Mouse (Mus musculus): ENCODE results near the gene F8. TPM values are rescaled to one million over a fixed set of nuclear protein-coding genes. Genes with fewer than 3 reads are reported as not detected.
"Not testable (repeated sequence)": the region's sequence is repeated elsewhere in the genome, so short reads cannot be mapped to it uniquely, and the experiment has no call there.

Gene F8
- polyA plus RNA-seq, 1 experiment = 0.01 TPM

GRCm38 (mm10) chrX:75372666-75373425 lies 9.6 kb downstream of the F8 start:
- Histone ChIP-seq H3K27me3 (ENCODE audit: control insufficient read depth) (no peaks in the 10 kb centered on the region), H3K4me3 (replicated peaks) (no peak overlapping the region), H3K36me3 (ENCODE audit: control insufficient read depth) (no peaks in the 10 kb centered on the region), H3K4me1 (ENCODE audit: control insufficient read depth) (no peaks in the 10 kb centered on the region), H3K9me3 (ENCODE audit: control insufficient read depth, low read length) (no peaks in the 10 kb centered on the region)
- TF ChIP-seq TAL1 (IDR thresholded peaks at IDR 0.05; ENCODE audit: low read length) = no peak
- no peak for TF ChIP-seq GATA1 (IDR thresholded peaks at IDR 0.05; ENCODE audit: low read length)

GRCm38 (mm10) chrX:75370197-75370596 lies 12.2 kb downstream of the F8 start:
- Histone ChIP-seq H3K4me3 (replicated peaks) (no peak overlapping the region), H3K9me3 (ENCODE audit: control insufficient read depth, low read length) (no peaks in the 10 kb centered on the region), H3K4me1 (ENCODE audit: control insufficient read depth) (no peaks in the 10 kb centered on the region), H3K36me3 (ENCODE audit: control insufficient read depth) (no peaks in the 10 kb centered on the region), H3K27me3 (ENCODE audit: control insufficient read depth) (no peaks in the 10 kb centered on the region)
- no peak for TF ChIP-seq TAL1 (IDR thresholded peaks at IDR 0.05; ENCODE audit: low read length)
- TF ChIP-seq GATA1 (IDR thresholded peaks at IDR 0.05; ENCODE audit: low read length) = no peak

GRCm38 (mm10) chrX:75323556-75323955 lies 58.9 kb downstream of the F8 start:
- no peaks in the 10 kb centered on the region for H3K9me3 ChIP-seq (ENCODE audit: control insufficient read depth, low read length)
- TF ChIP-seq GATA1 (IDR thresholded peaks at IDR 0.05; ENCODE audit: low read length) = no peak
- no peak overlapping the region for H3K4me3 ChIP-seq (replicated peaks)
- H3K27me3 ChIP-seq (ENCODE audit: control insufficient read depth) = no peaks in the 10 kb centered on the region
- no peaks in the 10 kb centered on the region for H3K4me1 ChIP-seq (ENCODE audit: control insufficient read depth)
- no peaks in the 10 kb centered on the region for H3K36me3 ChIP-seq (ENCODE audit: control insufficient read depth)

- H3K27me3 ChIP-seq (ENCODE audit: control insufficient read depth) = no peaks in the 10 kb centered on the region
- TF ChIP-seq TAL1 (IDR thresholded peaks at IDR 0.05; ENCODE audit: low read length) (no peak), GATA1 (IDR thresholded peaks at IDR 0.05; ENCODE audit: low read length) (no peak)
- H3K36me3 ChIP-seq (ENCODE audit: control insufficient read depth) = no peaks in the 10 kb centered on the region
- H3K9me3 ChIP-seq (ENCODE audit: control insufficient read depth, low read length) = no peaks in the 10 kb centered on the region
- H3K4me3 ChIP-seq (replicated peaks) = no peak overlapping the region
- H3K4me1 ChIP-seq (ENCODE audit: control insufficient read depth) = no peaks in the 10 kb centered on the region
Observed at GRCm38 (mm10) chrX:75271676-75272075, 110.7 kb downstream of the F8 start.

- H3K4me1 ChIP-seq (ENCODE audit: control insufficient read depth); H3K4me3 ChIP-seq (replicated peaks); H3K36me3 ChIP-seq (ENCODE audit: control insufficient read depth); H3K9me3 ChIP-seq (ENCODE audit: control insufficient read depth, low read length); H3K27me3 ChIP-seq (ENCODE audit: control insufficient read depth): not testable (repeated sequence)
Observed at GRCm38 (mm10) chrX:75233603-75234376, 148.6 kb downstream of the F8 start.

GRCm38 (mm10) chrX:75231456-75231855 lies 151.0 kb downstream of the F8 start:
- no peaks in the 10 kb centered on the region for H3K9me3 ChIP-seq (ENCODE audit: control insufficient read depth, low read length)
- no peak for TF ChIP-seq TAL1 (IDR thresholded peaks at IDR 0.05; ENCODE audit: low read length)
- no peak for TF ChIP-seq GATA1 (IDR thresholded peaks at IDR 0.05; ENCODE audit: low read length)
- no peaks in the 10 kb centered on the region for H3K36me3 ChIP-seq (ENCODE audit: control insufficient read depth)
- H3K4me3 ChIP-seq (replicated peaks) = no peak overlapping the region
- peaks cover 6% of the 10 kb centered on the region for H3K27me3 ChIP-seq (ENCODE audit: control insufficient read depth)
- H3K4me1 ChIP-seq (ENCODE audit: control insufficient read depth) = no peaks in the 10 kb centered on the region

- no peaks in the 10 kb centered on the region for H3K4me1 ChIP-seq (ENCODE audit: control insufficient read depth)
- H3K9me3 ChIP-seq (ENCODE audit: control insufficient read depth, low read length) = no peaks in the 10 kb centered on the region
- no peak within 1 kb of the TSS for H3K4me3 ChIP-seq (replicated peaks)
- TF ChIP-seq TAL1 (IDR thresholded peaks at IDR 0.05; ENCODE audit: low read length) (no peak), GATA1 (IDR thresholded peaks at IDR 0.05; ENCODE audit: low read length) (no peak)
- H3K36me3 ChIP-seq (ENCODE audit: control insufficient read depth) = no peaks in the 10 kb centered on the region
- no peaks in the 10 kb centered on the region for H3K27me3 ChIP-seq (ENCODE audit: control insufficient read depth)
Observed at GRCm38 (mm10) chrX:75163670-75164069, 218.7 kb downstream of the F8 start, which contains the start of gene Smim9. TSS of gene Smim9 (minus strand) at chrX:75163770.

- H3K4me3 ChIP-seq (replicated peaks) = peak overlapping the region; percentile 48
- no peak for TF ChIP-seq TAL1 (IDR thresholded peaks at IDR 0.05; ENCODE audit: low read length)
- no peak for TF ChIP-seq GATA1 (IDR thresholded peaks at IDR 0.05; ENCODE audit: low read length)
- no peaks in the 10 kb centered on the region for H3K27me3 ChIP-seq (ENCODE audit: control insufficient read depth)
- H3K4me1 ChIP-seq (ENCODE audit: control insufficient read depth) = peaks cover 13% of the 10 kb centered on the region
- H3K36me3 ChIP-seq (ENCODE audit: control insufficient read depth) = no peaks in the 10 kb centered on the region
- H3K9me3 ChIP-seq (ENCODE audit: control insufficient read depth, low read length) = no peaks in the 10 kb centered on the region
Observed at GRCm38 (mm10) chrX:75155576-75156243, 226.7 kb downstream of the F8 start.

- TF ChIP-seq GATA1 (IDR thresholded peaks at IDR 0.05; ENCODE audit: low read length) = no peak
- no peak for TF ChIP-seq TAL1 (IDR thresholded peaks at IDR 0.05; ENCODE audit: low read length)
- no peaks in the 10 kb centered on the region for H3K9me3 ChIP-seq (ENCODE audit: control insufficient read depth, low read length)
- peaks cover 3% of the 10 kb centered on the region; the same call in 1 of the 2 replicates for H3K27me3 ChIP-seq (ENCODE audit: control insufficient read depth)
- H3K36me3 ChIP-seq (ENCODE audit: control insufficient read depth) = no peaks in the 10 kb centered on the region
- no peak overlapping the region for H3K4me3 ChIP-seq (replicated peaks)
- H3K4me1 ChIP-seq (ENCODE audit: control insufficient read depth) = peaks cover 19% of the 10 kb centered on the region
Observed at GRCm38 (mm10) chrX:75152249-75152648, 230.2 kb downstream of the F8 start.

Data from erythroblast, embryonic 14.5 days (primary cell).